Comparison of ENCODE assay signal across 9 mouse cellular contexts in the genomic region with DNA sequence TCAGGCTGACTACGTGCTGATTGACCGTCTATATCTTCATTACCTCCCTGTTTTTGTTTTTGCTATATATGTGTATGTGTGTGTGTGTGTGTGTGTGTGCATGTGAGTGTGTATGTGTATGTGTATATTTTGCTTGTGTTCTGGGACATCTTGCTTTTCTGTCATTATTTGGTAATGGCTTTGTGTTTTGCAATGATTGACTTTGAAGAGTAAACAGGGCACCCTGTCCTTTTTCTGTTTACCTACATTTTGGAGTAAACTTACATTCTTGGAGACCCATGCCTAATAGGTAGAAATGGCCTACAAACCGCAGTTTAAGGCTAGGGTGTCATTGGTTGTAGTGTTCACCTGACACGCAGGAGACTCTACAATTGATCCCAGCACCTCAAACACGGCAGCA.
"Had no signal": no experiment of that assay in that cellular context is flagged by ENCODE, and none has a peak within 500 bp of the region (broad histone marks: within the 10 kb centered on the region; RNA-seq: fewer than 3 reads in every experiment).

No protein-coding gene starts in this region.

- H3K27ac ChIP-seq: liver, embryonic 15.5 days; midbrain, embryonic 12.5 days had no signal

- H3K4me3 ChIP-seq: limb, embryonic 15.5 days; liver, embryonic 15.5 days; lung, embryonic 15.5 days; midbrain, embryonic 12.5 days had no signal

- H3K9ac ChIP-seq: limb, embryonic 15.5 days; liver, embryonic 15.5 days; lung, embryonic 15.5 days; midbrain, embryonic 12.5 days had no signal

- H3K36me3 ChIP-seq: limb, embryonic 15.5 days; liver, embryonic 15.5 days; lung, embryonic 15.5 days; midbrain, embryonic 12.5 days had no signal

- H3K27me3 ChIP-seq: limb, embryonic 15.5 days; liver, embryonic 15.5 days; lung, embryonic 15.5 days; midbrain, embryonic 12.5 days had no signal

- DNase-seq: kidney, adult 2 months; kidney, postnatal 25 days; lung, postnatal 14 days; thymus, postnatal 4 days had no signal

- H3K4me2 ChIP-seq: limb, embryonic 15.5 days; liver, embryonic 15.5 days; lung, embryonic 15.5 days; midbrain, embryonic 12.5 days had no signal

- ATAC-seq: midbrain, embryonic 16.5 days had no signal

- H3K9me3 ChIP-seq: limb, embryonic 15.5 days; liver, embryonic 15.5 days; lung, embryonic 15.5 days; midbrain, embryonic 12.5 days had no signal

- H3K4me1 ChIP-seq: liver, embryonic 15.5 days; midbrain, embryonic 12.5 days had no signal
